Mouse (Mus musculus): Measurements from ENCODE around the gene Ttc28. TPM values are rescaled to one million over a fixed set of nuclear protein-coding genes. Genes with fewer than 3 reads are reported as not detected.
A peak's percentile ranks its signal among the peaks of the same experiment; 100 is the strongest.
"Not testable (repeated sequence)": the region's sequence is repeated elsewhere in the genome, so short reads cannot be mapped to it uniquely, and the experiment has no call there.

Gene Ttc28
- polyA plus RNA-seq, 1 experiment from 2014 or later: 21.3 TPM

GRCm38 (mm10) chr5:111252147-111252546 is 372.5 kb downstream of the Ttc28 start:
- Histone ChIP-seq H3K4me3 (replicated peaks) (no peak overlapping the region), H3K4me2 (replicated peaks) (no peak overlapping the region), H3K4me1 (replicated peaks) (peaks cover 34% of the 10 kb centered on the region), H3K27ac (no peak overlapping the region), H3K9me3 (no peaks in the 10 kb centered on the region), H3K27me3 (no peaks in the 10 kb centered on the region), H3K9ac (replicated peaks) (no peak overlapping the region), H3K36me3 (no peaks in the 10 kb centered on the region)
- WGBS: 74% methylated on average over 3 of the region's 3 CpGs
- no peak for ATAC-seq

DNA sequence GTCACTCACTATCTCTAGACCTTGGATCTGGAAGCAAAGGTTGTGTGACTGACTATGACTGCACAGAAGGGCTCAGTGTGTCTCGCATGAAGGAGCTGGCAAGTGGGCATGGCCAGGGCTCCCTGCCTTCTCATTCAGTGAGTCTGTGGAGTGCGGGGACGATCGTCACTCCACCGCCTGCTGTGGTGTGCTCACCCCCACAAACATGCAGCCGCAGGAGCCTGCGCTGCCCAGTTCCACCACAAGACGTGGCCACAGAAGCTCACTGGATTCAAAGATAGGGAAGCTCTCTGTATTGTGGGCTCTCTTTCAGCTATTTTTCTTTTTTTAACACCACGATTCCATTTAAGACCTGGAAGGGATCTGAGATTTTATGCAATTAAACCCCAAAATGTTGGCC is 374.8 kb downstream of the Ttc28 start:
- ATAC-seq: no peak
- Histone ChIP-seq H3K4me1 (replicated peaks) (peaks cover 55% of the 10 kb centered on the region), H3K27ac (peak overlapping the region; percentile 92)

DNA sequence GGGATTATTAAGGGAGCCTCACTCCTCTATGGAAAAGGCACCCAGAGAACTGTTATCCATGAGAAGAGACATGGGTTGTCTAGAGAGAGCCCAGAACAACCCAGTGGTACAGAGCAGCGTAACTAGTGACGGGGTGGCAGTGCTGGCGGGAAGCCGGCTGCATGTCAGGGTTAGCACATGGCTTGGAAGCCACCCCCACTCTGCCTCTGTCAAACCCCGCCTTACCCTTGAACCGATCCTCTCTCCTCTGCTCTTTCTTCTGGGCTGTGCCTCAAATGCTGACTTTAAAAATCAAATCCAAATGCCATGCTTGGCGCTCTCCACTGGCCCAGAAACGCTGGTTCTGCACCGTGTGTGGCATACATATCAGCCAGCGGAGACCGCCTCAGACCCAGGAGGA is 375.2 kb downstream of the Ttc28 start:
- Histone ChIP-seq H3K4me2 (replicated peaks) (0 out of 2 replicates have a peak overlapping the region, but pooled peaks have one; percentile 42), H3K4me3 (replicated peaks) (no peak overlapping the region), H3K9me3 (no peaks in the 10 kb centered on the region), H3K27me3 (peaks cover 8% of the 10 kb centered on the region), H3K27ac (peak overlapping the region; percentile 92), H3K9ac (replicated peaks) (peak overlapping the region; percentile 42), H3K36me3 (no peaks in the 10 kb centered on the region), H3K4me1 (replicated peaks) (peaks cover 55% of the 10 kb centered on the region)
- ATAC-seq: no peak
- WGBS: 74% methylated on average over 11 of the region's 11 CpGs

More for the DNA sequence above, 374.8 kb downstream of the Ttc28 start:
- H3K27me3 ChIP-seq: peaks cover 8% of the 10 kb centered on the region
- H3K36me3 ChIP-seq: no peaks in the 10 kb centered on the region
- WGBS: 72% methylated on average over 9 of the region's 9 CpGs
- no peak overlapping the region for H3K4me2 ChIP-seq (replicated peaks)
- no peak overlapping the region for H3K4me3 ChIP-seq (replicated peaks)
- no peak overlapping the region for H3K9ac ChIP-seq (replicated peaks)
- no peaks in the 10 kb centered on the region for H3K9me3 ChIP-seq

- ATAC-seq: peak; percentile 75
- peaks cover 8% of the 10 kb centered on the region for H3K27me3 ChIP-seq
- H3K4me2 ChIP-seq (replicated peaks): peak overlapping the region; percentile 42
- no peaks in the 10 kb centered on the region for H3K36me3 ChIP-seq
- H3K4me1 ChIP-seq (replicated peaks): peaks cover 55% of the 10 kb centered on the region
- peak overlapping the region; percentile 92 for H3K27ac ChIP-seq
- H3K4me3 ChIP-seq (replicated peaks): no peak overlapping the region; the same call in 1 of the 2 replicates
- WGBS: 6% methylated on average over 7 of the region's 7 CpGs
- H3K9me3 ChIP-seq: no peaks in the 10 kb centered on the region
- H3K9ac ChIP-seq (replicated peaks): peak overlapping the region; percentile 43
Observed at GRCm38 (mm10) chr5:111256181-111256580, 376.6 kb downstream of the Ttc28 start.

DNA sequence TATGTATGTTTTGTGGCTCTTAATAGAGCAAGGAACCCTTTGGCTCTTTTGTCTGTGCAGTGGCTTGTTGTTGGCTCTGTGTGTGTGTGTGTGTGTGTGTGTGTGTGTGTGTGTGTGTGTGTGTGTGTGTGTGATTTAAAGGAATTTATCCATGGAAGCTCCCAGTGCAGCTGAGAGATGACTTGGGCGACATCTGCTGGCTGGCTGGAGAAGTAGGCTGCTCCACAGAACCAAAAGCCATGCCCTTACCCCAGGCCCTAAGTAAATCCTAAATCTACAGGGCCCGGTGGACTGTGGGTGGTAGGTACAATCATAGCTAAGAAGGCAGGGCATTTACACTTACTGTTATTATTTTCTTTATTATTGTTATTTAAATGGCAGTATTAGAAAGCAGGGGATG is 377.5 kb downstream of the Ttc28 start:
- Histone ChIP-seq H3K4me2 (replicated peaks) (no peak overlapping the region; the same call in 1 of the 2 replicates), H3K4me3 (replicated peaks) (no peak overlapping the region), H3K27ac (peak overlapping the region; percentile 92), H3K36me3 (no peaks in the 10 kb centered on the region), H3K9me3 (no peaks in the 10 kb centered on the region), H3K4me1 (replicated peaks) (peaks cover 62% of the 10 kb centered on the region), H3K9ac (replicated peaks) (no peak overlapping the region), H3K27me3 (peaks cover 8% of the 10 kb centered on the region)
- WGBS: 2% methylated on average over 2 of the region's 2 CpGs
- ATAC-seq: peak; percentile 48; the same call in 1 of the 2 replicates

GRCm38 (mm10) chr5:111261162-111261561 is 381.6 kb downstream of the Ttc28 start:
- not testable (repeated sequence) for H3K9ac ChIP-seq (replicated peaks); H3K4me3 ChIP-seq (replicated peaks); H3K4me2 ChIP-seq (replicated peaks); ATAC-seq; H3K27me3 ChIP-seq; H3K27ac ChIP-seq; H3K9me3 ChIP-seq
- H3K36me3 ChIP-seq: peaks cover 13% of the 10 kb centered on the region
- H3K4me1 ChIP-seq (replicated peaks): peaks cover 62% of the 10 kb centered on the region
- 96% methylated on average over 1 of the region's 1 CpGs for WGBS

DNA sequence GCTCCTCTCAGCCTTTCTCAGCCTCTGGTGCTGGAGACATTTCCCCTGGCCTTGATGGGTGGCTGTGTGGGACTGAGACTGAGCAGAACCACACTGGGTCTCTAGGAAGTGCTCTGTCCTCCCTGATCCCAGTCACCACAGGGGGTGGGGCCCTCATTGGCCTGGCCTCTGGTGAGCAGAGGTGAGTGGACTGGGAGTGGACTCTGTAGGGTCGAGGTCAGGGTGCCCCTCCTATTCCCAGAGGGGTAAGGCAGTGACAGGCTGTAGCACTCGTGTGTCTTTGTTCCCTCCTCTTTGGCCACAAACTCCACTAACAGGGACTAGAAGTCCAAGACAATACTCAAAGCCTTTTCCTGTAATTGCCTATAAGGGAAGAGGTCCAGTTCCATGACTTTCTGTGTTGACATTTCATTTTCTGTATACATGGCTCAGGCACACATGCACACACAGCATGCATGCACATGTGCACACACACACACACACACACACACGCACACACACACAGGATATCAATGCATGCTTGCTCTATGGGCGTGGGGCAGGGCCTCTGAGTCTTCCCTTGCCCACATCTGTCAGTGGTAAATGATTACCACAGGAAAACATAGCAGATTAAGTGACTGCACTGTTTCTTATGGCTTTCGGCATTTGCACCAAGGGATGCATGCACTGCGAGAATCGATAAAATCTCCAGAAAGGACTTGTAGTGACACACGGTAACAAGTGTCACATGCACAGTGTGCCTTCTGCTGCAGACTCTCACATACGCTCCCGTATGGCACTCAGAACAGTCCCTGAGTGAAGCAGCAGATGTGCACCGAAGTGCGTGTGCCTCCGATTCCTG is 382.4 kb downstream of the Ttc28 start:
- ATAC-seq: 0 out of 2 replicates have a peak, but pooled peaks have one; percentile 12
- WGBS: 64% methylated on average over 13 of the region's 13 CpGs
- Histone ChIP-seq H3K27me3 (peaks cover 8% of the 10 kb centered on the region), H3K9ac (replicated peaks) (no peak overlapping the region; the same call in 1 of the 2 replicates), H3K4me3 (replicated peaks) (no peak overlapping the region), H3K36me3 (peaks cover 21% of the 10 kb centered on the region), H3K4me2 (replicated peaks) (no peak overlapping the region), H3K9me3 (0 out of 2 replicates have a peak, but pooled peaks cover 4% of the 10 kb centered on the region), H3K27ac (peak overlapping the region; percentile 84), H3K4me1 (replicated peaks) (peaks cover 54% of the 10 kb centered on the region)

DNA sequence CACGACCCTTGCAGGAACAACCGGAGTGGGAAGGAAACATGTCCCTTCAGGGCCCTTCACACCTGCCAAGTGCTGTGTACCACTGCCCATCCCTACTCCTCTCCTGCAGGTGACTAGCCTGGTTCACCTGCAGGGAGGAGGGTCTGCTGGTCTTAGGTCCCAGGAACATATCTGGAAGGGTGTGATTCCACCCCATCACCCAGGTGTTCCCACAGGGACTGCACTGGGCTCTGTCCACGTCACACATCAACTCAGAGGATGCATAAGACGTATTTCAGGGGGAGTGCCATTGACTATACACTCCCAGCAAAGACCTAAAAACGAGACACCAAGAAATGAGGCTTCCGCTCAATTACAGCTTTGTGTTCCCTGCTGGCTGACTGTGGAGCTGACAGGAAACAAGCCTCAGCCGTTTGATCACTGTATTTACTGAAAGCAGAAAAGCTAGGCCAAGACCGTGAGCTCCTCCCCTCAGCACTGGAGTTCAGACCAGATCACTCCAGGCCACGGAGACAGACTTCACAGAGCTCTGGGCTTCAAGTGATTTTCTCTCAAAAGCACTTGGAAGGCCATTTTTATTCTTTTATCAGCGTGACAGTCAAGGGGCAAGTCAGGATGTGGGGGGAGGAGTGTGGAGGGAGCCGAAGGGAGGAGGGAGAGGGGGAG is 383.1 kb downstream of the Ttc28 start:
- ATAC-seq: peak; percentile 72
- Histone ChIP-seq H3K4me3 (replicated peaks) (no peak overlapping the region), H3K4me1 (replicated peaks) (peaks cover 47% of the 10 kb centered on the region), H3K9me3 (0 out of 2 replicates have a peak, but pooled peaks cover 4% of the 10 kb centered on the region), H3K4me2 (replicated peaks) (0 out of 2 replicates have a peak overlapping the region, but pooled peaks have one; percentile 5), H3K9ac (replicated peaks) (peak overlapping the region; percentile 42), H3K36me3 (peaks cover 28% of the 10 kb centered on the region), H3K27me3 (peaks cover 8% of the 10 kb centered on the region), H3K27ac (peak overlapping the region; percentile 84)
- whole genome bisulfite sequencing: 18% methylated on average over 11 of the region's 11 CpGs

- Histone ChIP-seq H3K4me2 (replicated peaks) (0 out of 2 replicates have a peak overlapping the region, but pooled peaks have one; percentile 5), H3K27ac (peak overlapping the region; percentile 84), H3K4me3 (replicated peaks) (no peak overlapping the region), H3K36me3 (peaks cover 32% of the 10 kb centered on the region), H3K4me1 (replicated peaks) (peaks cover 40% of the 10 kb centered on the region), H3K27me3 (peaks cover 4% of the 10 kb centered on the region), H3K9ac (replicated peaks) (peak overlapping the region; percentile 42; the same call in 1 of the 2 replicates), H3K9me3 (0 out of 2 replicates have a peak, but pooled peaks cover 4% of the 10 kb centered on the region)
- 15% methylated on average over 5 of the region's 5 CpGs for WGBS
- ATAC-seq: peak; percentile 41; the same call in 1 of the 2 replicates
Observed at GRCm38 (mm10) chr5:111263370-111263769, 383.8 kb downstream of the Ttc28 start.

DNA sequence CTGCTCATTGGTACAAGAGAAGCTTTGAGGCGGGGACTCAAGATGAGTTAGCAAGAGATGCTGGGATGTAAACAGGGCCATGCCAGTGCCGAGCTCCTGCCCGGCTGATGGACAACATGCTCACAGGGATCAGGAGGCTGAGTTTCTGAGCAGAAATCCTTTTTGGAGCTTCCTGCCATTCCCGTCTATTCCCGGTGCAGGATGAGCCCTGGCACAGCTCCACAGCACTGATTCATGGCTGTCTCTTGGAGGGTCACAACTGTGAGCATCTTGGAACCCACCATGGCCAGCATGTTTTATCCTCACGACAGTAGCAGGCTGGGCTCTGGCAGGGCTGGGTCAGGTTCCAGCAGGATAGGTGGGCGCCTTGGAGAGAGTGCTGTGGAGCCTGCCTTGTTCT is 384.9 kb downstream of the Ttc28 start:
- WGBS: 91% methylated on average over 7 of the region's 7 CpGs
- H3K9ac ChIP-seq (replicated peaks): no peak overlapping the region
- no peak for ATAC-seq

GRCm38 (mm10) chr5:111266658-111267057 is 387.1 kb downstream of the Ttc28 start:
- peaks cover 44% of the 10 kb centered on the region for H3K4me1 ChIP-seq (replicated peaks)
- H3K4me3 ChIP-seq (replicated peaks): no peak overlapping the region
- H3K9me3 ChIP-seq: 0 out of 2 replicates have a peak, but pooled peaks cover 4% of the 10 kb centered on the region
- H3K27me3 ChIP-seq: no peaks in the 10 kb centered on the region; the same call in 1 of the 2 replicates
- no peak overlapping the region for H3K9ac ChIP-seq (replicated peaks)
- H3K36me3 ChIP-seq: peaks cover 42% of the 10 kb centered on the region
- H3K27ac ChIP-seq: no peak overlapping the region
- H3K4me2 ChIP-seq (replicated peaks): no peak overlapping the region
- 98% methylated on average over 5 of the region's 5 CpGs for WGBS
- no peak for ATAC-seq

More for the DNA sequence above, 384.9 kb downstream of the Ttc28 start:
- H3K36me3 ChIP-seq: peaks cover 36% of the 10 kb centered on the region
- H3K4me3 ChIP-seq (replicated peaks): no peak overlapping the region
- H3K27ac ChIP-seq: no peak overlapping the region
- no peak overlapping the region for H3K4me2 ChIP-seq (replicated peaks)
- no peaks in the 10 kb centered on the region; the same call in 1 of the 2 replicates for H3K27me3 ChIP-seq
- 0 out of 2 replicates have a peak, but pooled peaks cover 4% of the 10 kb centered on the region for H3K9me3 ChIP-seq
- peaks cover 37% of the 10 kb centered on the region for H3K4me1 ChIP-seq (replicated peaks)
